Mouse (Mus musculus) hindbrain, embryonic 16.5 days (tissue): ENCODE results near the gene Ift122. TPM values are rescaled to one million over a fixed set of nuclear protein-coding genes. Genes with fewer than 3 reads are reported as not detected.
A peak's percentile ranks its signal among the peaks of the same experiment; 100 is the strongest.

Experiments used
- ATAC-seq: fragments of 200-750 bp; cut with Nextera tagmentation; 2 replicates; pipeline ENCODE4 v1.8.0; 2017; ENCODE audit warnings: moderate TSS enrichment, moderate library complexity
- H3K27ac ChIP-seq: fragments of 300-500 bp; sonication (generic); 2 replicates; pipeline ENCODE4 v1.5.1; 2014; ENCODE audit warnings: low read depth, mild to moderate bottlenecking, control low read depth, low read length, moderate library complexity
- H3K27me3 ChIP-seq: fragments of 300-500 bp; sonication (generic); replicated peaks from 2 replicates; pipeline ENCODE4 v1.6.1; 2014; ENCODE audit warnings: low read length; ENCODE audit not compliant: control insufficient read depth, insufficient read depth
- H3K36me3 ChIP-seq: fragments of 300-500 bp; sonication (generic); 2 replicates; pipeline ENCODE4 v1.6.1; 2014; ENCODE audit warnings: mild to moderate bottlenecking, low read length, moderate library complexity, mixed read lengths; ENCODE audit not compliant: control insufficient read depth, insufficient read depth
- H3K4me1 ChIP-seq: fragments of 300-500 bp; sonication (generic); 2 replicates; pipeline ENCODE4 v1.6.1; 2014; ENCODE audit warnings: low read depth, low read length; ENCODE audit not compliant: control insufficient read depth, insufficient read depth
- H3K4me2 ChIP-seq: fragments of 300-500 bp; sonication (generic); 2 replicates; pipeline ENCODE4 v1.6.1; 2014; ENCODE audit warnings: mild to moderate bottlenecking, low read length, control low read depth, moderate library complexity
- H3K4me3 ChIP-seq: fragments of 300-500 bp; sonication (generic); 2 replicates; pipeline ENCODE4 v1.5.1; 2014; ENCODE audit warnings: mild to moderate bottlenecking, low read length, control low read depth, moderate library complexity
- H3K9ac ChIP-seq: fragments of 300-500 bp; sonication (generic); 2 replicates; pipeline ENCODE4 v1.6.1; 2014; ENCODE audit warnings: low read depth, mild to moderate bottlenecking, control low read depth, low read length, moderate library complexity
- H3K9me3 ChIP-seq: fragments of 300-500 bp; sonication (generic); 2 replicates; pipeline ENCODE4 v1.6.1; 2014; ENCODE audit warnings: mild to moderate bottlenecking, low read length, moderate library complexity; ENCODE audit not compliant: control insufficient read depth
- WGBS: fragments of 180-500 bp; shearing (Covaris S2); extraction: QIAGEN DNeasy Blood & Tissue Kit; methylation state at CpG from one replicate; pipeline ENCODE4 v1.1.7; 2014; 5-methylcytosine and 5-hydroxymethylcytosine counted together
- polyA plus RNA-seq: library from polyadenylated mRNA; unstranded; fragments of >200 nt; fragmentation: Nextera tagmentation; extraction: Ambion mirVana; gene quantifications from 2 replicates; pipeline ENCODE4 v1.2.1, GENCODE M21; 2015

Gene Ift122
- polyA plus RNA-seq, 1 experiment from 2014 or later, result 31.4 TPM

DNA sequence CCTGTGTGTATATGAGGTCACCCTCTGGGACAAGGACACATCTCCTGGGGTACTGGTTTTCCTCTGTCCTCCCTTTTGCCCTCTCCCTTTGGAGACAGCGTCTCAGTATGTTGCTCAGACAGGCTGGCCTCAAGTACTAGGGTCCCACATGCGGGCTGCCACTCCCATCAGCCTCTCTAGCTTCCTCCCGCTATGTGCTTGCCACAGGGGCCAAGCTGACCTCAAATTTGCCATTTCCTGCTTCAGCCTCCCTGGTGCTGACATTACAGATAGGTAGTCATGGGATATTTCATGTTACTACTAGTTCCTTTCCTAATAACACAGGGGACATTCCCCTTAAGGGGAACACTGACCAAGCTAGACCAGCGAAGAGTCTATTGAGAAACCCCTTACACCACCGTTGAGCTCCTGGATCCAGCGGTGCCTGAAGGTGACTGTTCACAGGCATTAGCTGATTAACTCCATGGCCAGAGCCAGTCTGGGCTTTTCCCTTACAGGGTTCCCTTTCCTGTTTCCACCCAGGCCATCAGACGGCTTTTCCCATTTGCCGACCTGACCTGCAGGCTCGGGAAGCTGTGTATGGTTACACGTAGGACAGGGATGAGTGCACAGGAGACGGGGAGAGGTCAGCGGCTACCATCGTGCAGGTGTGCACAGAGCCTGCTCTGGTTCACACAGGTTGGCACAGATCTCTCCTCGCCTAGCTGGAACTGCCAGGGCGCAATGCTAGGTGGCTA is 120.0 kb downstream of the Ift122 start:
- Histone ChIP-seq H3K9me3 (no peaks in the 10 kb centered on the region), H3K27ac (no peak overlapping the region), H3K4me1 (peaks cover 14% of the 10 kb centered on the region; the same call in 1 of the 2 replicates), H3K4me3 (no peak overlapping the region), H3K4me2 (no peak overlapping the region), H3K9ac (no peak overlapping the region), H3K36me3 (no peaks in the 10 kb centered on the region), H3K27me3 (no peaks in the 10 kb centered on the region)
- 87% methylated on average over 15 of the region's 15 CpGs for WGBS
- ATAC-seq, result no peak

DNA sequence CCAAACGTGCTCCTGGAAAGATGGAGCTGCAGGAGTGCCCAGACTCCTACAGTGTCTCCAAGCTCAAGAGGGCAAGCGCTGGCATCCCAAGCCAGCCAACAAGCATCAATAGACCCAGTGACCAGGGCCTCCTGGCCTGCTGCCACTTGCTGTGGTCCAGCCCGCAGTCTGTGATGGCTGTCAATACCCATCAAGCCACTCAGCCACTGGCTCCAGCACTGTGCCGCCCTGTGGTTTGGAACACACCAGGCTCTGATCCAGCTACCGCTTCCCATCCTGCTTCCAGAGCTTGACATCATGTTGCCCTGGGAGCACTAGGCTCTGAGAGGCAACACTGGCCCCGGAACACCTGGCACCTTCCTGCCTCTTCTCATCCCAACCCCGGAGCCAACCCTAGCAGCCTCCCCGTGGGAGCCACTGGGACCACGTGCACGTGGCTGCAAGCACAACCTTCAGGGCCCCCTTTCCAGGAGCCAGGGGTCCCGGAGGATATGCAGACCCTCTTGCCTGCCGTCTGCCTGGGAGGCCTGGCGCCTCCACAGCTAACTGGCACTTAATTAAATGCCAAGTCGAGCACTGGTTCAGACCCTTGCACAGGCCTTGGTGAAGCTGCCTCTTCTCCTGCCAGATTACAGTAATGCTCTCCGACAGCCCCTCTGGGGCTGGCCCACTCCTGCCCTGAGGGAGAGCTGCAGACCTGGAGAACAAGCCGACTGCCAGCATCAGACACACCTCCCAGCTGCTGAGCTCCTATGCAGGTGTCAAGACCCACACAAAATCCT is 120.8 kb downstream of the Ift122 start:
- H3K36me3 ChIP-seq, result no peaks in the 10 kb centered on the region
- H3K9ac ChIP-seq, result no peak overlapping the region
- no peak overlapping the region for H3K4me3 ChIP-seq
- peaks cover 14% of the 10 kb centered on the region; the same call in 1 of the 2 replicates for H3K4me1 ChIP-seq
- peak overlapping the region; percentile 14; the same call in 1 of the 2 replicates for H3K27ac ChIP-seq
- no peaks in the 10 kb centered on the region for H3K27me3 ChIP-seq
- peak; percentile 43 for ATAC-seq
- H3K4me2 ChIP-seq, result no peak overlapping the region
- whole genome bisulfite sequencing, result 53% methylated on average over 16 of the region's 16 CpGs
- no peaks in the 10 kb centered on the region for H3K9me3 ChIP-seq

DNA sequence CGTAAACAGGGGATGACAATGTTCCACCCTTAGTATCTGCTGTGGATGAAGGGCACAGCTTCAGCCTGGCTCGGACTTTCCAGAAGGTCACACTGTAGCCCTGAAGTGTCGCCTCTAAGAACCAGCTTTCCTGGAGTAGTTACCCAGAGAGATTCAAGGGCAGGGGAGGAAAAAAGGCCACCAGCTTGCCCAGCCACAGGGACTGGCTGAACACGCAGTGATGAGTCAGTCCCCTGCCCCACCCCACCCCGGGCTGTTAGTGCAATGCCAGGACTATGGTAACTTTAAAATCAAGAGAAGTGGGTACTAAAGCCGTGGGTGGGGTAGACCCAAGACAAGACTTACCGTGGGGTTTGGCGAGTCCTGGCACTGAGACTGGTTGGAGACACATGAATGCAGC is 122.3 kb downstream of the Ift122 start:
- Histone ChIP-seq H3K36me3 (no peaks in the 10 kb centered on the region), H3K9ac (no peak overlapping the region), H3K27me3 (no peaks in the 10 kb centered on the region), H3K4me3 (no peak overlapping the region), H3K4me2 (no peak overlapping the region), H3K4me1 (peaks cover 14% of the 10 kb centered on the region; the same call in 1 of the 2 replicates), H3K9me3 (no peaks in the 10 kb centered on the region), H3K27ac (no peak overlapping the region)
- no peak for ATAC-seq
- 86% methylated on average over 8 of the region's 8 CpGs for WGBS

Other genes starting within 250 kb of the Ift122 start
- 110 and 124 TPM in 2 replicates for gene Raf1, start 176.8 kb upstream of the Ift122 start, polyA plus RNA-seq
- 1.9 TPM in 2 replicates for gene Tmem40, start 91.1 kb upstream of the Ift122 start, polyA plus RNA-seq
- 10.0 and 13.9 TPM in 2 replicates for gene Cand2, start 78.9 kb upstream of the Ift122 start, polyA plus RNA-seq
- gene Rpl32, start 44.7 kb upstream of the Ift122 start, polyA plus RNA-seq, result 854 and 884 TPM in 2 replicates
- gene Efcab12, start 15.1 kb upstream of the Ift122 start, polyA plus RNA-seq, result 2.2 and 3.1 TPM in 2 replicates
- 11.1 and 11.4 TPM in 2 replicates for gene Mbd4, start 99 bp upstream of the Ift122 start, polyA plus RNA-seq
- gene Rho, start 78.3 kb downstream of the Ift122 start, polyA plus RNA-seq, result 0.35 and 0.50 TPM in 2 replicates
- gene H1foo, start 91.5 kb downstream of the Ift122 start, polyA plus RNA-seq, result not detected in 2 replicates
- 8.5 and 10.5 TPM in 2 replicates for gene Plxnd1, start 141.5 kb downstream of the Ift122 start, polyA plus RNA-seq